Mouse (Mus musculus): ENCODE data around the gene Gm13283.
"Not testable (repeated sequence)": the region's sequence is repeated elsewhere in the genome, so short reads cannot be mapped to it uniquely, and the experiment has no call there.

GRCm38 (mm10) chr4:88776622-88777021 lies 16.7 kb downstream of the Gm13283 start, which contains the start of gene Gm13289:
- TF ChIP-seq CTCF (IDR thresholded peaks at IDR 0.05; ENCODE audit: control insufficient read depth, insufficient read depth, insufficient read length); MAX (IDR thresholded peaks at IDR 0.05); CEBPB (IDR thresholded peaks at IDR 0.05; ENCODE audit: low read depth); MYOD1 (IDR thresholded peaks at IDR 0.05; ENCODE audit: control insufficient read depth, insufficient read length, low read depth); USF1 (IDR thresholded peaks at IDR 0.05; ENCODE audit: low read depth); MYOG (IDR thresholded peaks at IDR 0.05; ENCODE audit: control insufficient read depth, extremely low read depth, insufficient read length); FOSL1 (IDR thresholded peaks at IDR 0.05; ENCODE audit: insufficient read depth, low read length, poor library complexity, severe bottlenecking): not testable (repeated sequence)
